Mouse (Mus musculus) lung, adult 2 months (tissue): Measurements from ENCODE around the gene Fth1. TPM values are rescaled to one million over a fixed set of nuclear protein-coding genes. Genes with fewer than 3 reads are reported as not detected.

ENCODE experiments used
- DNase-seq: peaks from one replicate; pipeline ENCODE4 v3.0.0; 2022
- H3K4me1 ChIP-seq: fragments of 200-500 bp; 2 replicates; pipeline ENCODE4 v1.6.1; 2011; ENCODE audit warnings: low read length; ENCODE audit not compliant: control insufficient read depth, insufficient read depth
- H3K4me3 ChIP-seq: fragments of 200-500 bp; replicated peaks from 2 replicates; pipeline ENCODE3; 2011; ENCODE audit warnings: low read depth, mild to moderate bottlenecking, control low read depth, low read length; ENCODE audit errors: extremely low read depth
- CTCF ChIP-seq: fragments of 200-500 bp; IDR thresholded peaks from 2 replicates; pipeline ENCODE4 v1.5.1; 2011; ENCODE audit warnings: mild to moderate bottlenecking, low read length, control low read depth; ENCODE audit not compliant: insufficient read depth
- POLR2A ChIP-seq: fragments of 200-500 bp; IDR thresholded peaks from 2 replicates; pipeline ENCODE4 v1.6.1; 2011; ENCODE audit warnings: low read depth, mild to moderate bottlenecking, control low read depth, low read length, borderline replicate concordance; ENCODE audit errors: extremely low read depth
- WGBS: fragments of 180-500 bp; shearing (Covaris S2); methylation state at CpG from one replicate; pipeline ENCODE4 v1.1.7; 2018; 5-methylcytosine and 5-hydroxymethylcytosine counted together
- polyA plus RNA-seq: library from polyadenylated mRNA; depleted of rRNA; stranded (reverse); fragments of >200 nt; gene quantifications from 2 replicates; pipeline ENCODE4 v1.2.3, GENCODE M21; 2012

The Fth1 gene
- polyA plus RNA-seq, 1 experiment: 4,642 TPM

DNA sequence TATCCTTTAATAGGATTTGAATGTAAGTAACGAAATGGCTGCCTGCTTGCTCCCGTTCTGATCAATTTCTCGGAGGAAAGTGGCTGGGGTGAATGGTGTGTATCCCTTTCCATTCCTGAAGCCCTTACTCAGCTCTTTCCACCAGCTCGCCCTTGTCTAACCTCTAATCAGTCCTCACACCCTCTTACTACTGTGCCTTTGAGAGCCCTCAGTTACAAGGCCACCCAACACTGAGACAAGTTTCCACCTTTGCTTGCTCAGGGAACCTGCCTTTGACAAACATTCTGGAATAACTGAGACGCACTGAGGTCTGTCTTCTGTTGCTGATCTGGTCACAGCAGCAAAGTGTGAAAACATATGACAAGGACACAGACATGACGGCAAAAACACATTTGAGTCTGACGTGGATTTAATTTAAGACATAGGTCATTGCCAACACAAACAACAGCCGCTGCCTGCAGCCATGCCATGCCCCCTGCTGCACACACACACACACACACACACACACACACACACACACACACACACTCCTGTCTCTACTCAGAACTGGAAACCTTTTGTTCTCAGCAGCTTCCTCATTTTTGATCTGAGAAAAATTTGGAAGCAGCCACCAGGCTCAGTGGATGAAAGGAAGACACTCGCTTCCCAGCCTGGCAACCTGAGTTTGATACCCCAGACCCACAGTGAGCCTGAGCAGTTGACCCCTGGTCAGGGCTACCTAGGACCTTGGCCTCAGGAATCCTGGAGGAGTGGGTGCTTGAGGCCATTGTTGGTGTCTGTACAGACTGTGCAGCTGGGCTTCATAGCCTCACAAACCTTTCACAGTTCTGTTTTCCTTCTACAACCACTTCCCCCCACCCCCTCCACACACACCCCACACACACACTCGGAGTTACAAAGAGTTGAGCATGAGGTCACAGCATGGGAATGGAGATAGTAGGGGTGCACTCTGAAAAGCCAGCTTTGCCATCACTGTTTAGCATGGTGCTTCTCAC, 37.6 kb upstream of the Fth1 start:
- no peak for DNase-seq
- peaks cover 15% of the 10 kb centered on the region for H3K4me1 ChIP-seq
- no peak for TF ChIP-seq POLR2A
- TF ChIP-seq CTCF: no peak
- H3K4me3 ChIP-seq: no peak overlapping the region
- WGBS: 41% methylated on average over 10 of the region's 10 CpGs

DNA sequence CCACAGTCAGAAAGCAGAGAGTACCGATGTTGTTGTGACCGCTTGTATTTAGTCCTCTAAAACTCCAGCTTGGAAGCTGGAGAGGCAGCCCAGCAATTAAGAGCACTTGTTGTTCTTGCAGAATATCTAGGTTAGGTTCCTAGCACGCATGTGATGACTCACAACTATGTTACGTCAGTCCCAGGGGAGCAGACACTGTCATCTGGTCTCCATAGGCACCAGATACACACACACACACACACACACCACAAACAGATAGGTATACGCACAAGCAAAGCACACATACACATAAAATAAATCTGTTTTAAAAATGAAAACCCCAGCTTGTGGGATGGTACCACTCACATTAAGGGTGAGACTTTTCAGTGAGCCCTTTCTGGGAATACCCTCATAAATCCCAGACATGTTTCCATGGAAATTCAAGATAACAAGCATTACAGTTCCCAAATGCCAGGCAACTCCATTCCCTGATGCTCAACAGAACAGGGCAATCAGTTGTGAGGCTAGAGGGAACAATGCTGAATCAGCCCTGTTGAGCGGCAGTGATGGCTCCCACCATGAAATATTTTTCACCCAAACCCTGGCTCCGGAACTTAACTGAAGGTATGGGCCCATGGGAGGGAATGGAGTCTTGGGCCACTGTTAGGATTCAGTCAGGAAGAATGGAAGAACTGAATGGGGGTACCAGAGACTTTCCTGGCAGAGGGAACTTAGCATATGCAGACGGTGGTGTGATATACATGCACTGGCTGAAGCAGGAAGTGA, 34.4 kb upstream of the Fth1 start:
- TF ChIP-seq POLR2A (no peak), CTCF (no peak)
- no peak overlapping the region for H3K4me3 ChIP-seq
- 68% methylated on average over 8 of the region's 8 CpGs for WGBS
- H3K4me1 ChIP-seq: peaks cover 15% of the 10 kb centered on the region
- DNase-seq: no peak

DNA sequence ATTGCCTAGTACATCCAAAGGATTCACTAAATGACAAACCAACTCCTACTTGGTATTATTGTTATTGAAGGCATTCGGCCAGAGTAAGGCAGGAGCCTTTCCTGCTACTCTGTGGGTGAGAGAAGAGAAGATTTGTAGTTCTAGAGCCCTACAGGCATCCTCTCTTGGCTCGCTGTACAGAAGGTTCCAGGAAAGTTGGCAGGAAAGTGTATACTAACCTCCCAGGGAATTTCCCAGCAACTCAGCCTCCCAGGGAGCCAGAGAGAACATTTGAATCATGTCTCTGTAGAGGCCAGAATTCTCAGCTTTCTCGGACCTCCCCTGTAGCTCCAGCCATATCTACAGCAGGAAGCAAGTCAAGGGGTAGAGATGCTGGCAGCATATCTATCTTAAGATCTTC, 33.4 kb upstream of the Fth1 start:
- TF ChIP-seq CTCF (no peak), POLR2A (no peak)
- no peak for DNase-seq
- peaks cover 15% of the 10 kb centered on the region for H3K4me1 ChIP-seq
- no peak overlapping the region for H3K4me3 ChIP-seq
- WGBS: 25% methylated on average over 3 of the region's 3 CpGs

DNA sequence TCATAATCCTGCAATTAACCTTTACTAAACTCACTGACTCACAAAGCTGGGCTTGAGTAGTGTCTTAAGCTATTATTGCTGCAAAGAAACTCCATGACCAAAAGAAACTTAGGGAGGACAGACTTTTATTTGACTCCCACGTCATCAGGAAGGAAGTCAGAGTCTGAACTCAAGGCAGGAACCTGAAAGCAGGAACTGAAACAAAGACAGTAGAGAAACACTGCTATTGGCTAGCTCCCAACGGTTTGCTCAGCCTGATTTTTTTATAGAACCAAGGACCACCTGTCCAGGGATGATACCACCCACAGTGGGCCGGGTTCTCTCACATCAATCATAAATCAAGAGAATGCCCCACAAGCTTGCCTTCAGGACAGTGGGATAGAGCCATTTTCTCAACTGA, 28.0 kb upstream of the Fth1 start:
- 43% methylated on average over 3 of the region's 3 CpGs for WGBS
- DNase-seq: no peak
- Histone ChIP-seq H3K4me1 (peaks cover 11% of the 10 kb centered on the region), H3K4me3 (no peak overlapping the region)
- TF ChIP-seq POLR2A (no peak), CTCF (no peak)

DNA sequence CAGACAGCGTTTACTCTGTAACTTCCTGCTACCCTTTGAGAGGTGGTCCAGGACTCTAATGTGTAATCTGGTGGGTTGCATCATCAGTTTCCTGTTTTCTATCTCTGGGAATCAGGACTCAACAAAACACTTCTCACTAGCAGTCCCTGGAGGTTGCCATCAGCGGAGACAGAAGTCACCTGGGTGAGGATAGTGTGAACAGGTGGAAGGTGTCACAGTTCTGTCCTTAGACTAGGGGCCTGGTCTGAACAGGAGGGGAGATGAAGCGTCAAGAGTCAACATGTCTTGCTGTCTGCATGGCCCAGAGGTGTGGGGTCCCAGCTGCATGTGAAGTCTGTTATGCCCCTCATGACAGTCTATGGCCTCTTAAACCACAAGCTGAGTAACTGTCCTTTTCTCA, 27.5 kb upstream of the Fth1 start:
- DNase-seq: no peak
- Histone ChIP-seq H3K4me1 (peaks cover 11% of the 10 kb centered on the region), H3K4me3 (no peak overlapping the region)
- TF ChIP-seq CTCF (no peak), POLR2A (no peak)
- WGBS: 69% methylated on average over 3 of the region's 3 CpGs

DNA sequence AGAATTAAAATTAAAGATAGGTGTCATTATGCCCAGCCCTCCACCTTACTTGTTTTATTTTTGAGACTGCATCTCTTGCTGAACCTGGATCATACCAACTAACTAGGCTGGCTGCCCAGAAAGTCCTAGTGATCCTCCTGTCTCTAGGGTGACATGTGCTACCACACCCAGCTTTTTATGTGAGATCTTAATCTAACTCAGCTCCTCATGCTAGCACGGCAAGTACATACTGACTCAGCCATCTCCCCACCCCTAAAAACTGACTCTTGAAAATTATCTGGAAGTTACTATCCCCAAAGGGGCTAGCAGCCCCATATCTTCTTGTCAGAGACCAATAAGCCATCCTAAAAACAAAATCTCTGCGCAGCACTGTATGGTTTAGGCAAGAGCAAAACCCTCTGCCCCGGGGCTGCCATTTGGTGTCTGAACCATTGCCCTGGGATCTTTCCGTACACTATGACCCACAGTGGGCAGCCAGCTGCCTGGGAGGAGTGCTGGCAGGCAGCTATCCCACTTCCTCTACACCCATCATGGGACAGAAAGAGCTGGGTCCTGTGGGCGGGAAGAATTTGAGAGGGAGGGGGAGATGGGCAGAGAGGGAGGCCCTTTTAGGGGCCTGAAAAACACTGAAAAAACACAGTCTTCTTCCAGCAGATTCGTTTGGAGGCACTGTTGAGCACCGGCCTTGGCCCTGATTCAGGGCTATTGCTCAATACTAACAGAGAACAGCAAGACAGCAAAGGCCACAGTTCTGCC, 26.2 kb upstream of the Fth1 start:
- Histone ChIP-seq H3K4me1 (peaks cover 11% of the 10 kb centered on the region), H3K4me3 (no peak overlapping the region)
- TF ChIP-seq POLR2A (peak; percentile 45; the same call in 1 of the 2 replicates), CTCF (no peak)
- 14% methylated on average over 7 of the region's 7 CpGs for WGBS
- DNase-seq: peak; percentile 80

DNA sequence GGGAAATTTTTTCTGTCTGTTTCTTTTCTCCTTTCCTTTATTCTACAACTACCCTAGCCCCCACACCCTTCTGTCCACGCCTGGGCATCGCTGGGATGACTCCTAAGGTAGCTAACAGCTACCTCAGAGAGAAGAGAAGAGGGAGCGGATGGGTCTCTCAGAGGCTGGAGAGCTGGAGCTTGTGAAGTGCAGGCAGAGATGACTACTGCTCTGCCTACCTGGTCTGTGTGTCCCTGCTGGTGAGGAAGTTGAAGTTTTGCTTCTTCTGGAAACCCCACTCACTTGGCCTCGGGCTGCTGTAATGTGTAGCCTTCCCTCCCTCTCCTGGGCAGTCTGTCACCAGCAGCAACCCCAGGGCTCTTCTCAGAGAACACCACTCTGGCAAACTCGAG, 25.6 kb upstream of the Fth1 start:
- 20% methylated on average over 5 of the region's 5 CpGs for WGBS
- peaks cover 11% of the 10 kb centered on the region for H3K4me1 ChIP-seq
- DNase-seq: no peak
- H3K4me3 ChIP-seq: peak overlapping the region; percentile 33
- TF ChIP-seq CTCF: no peak
- no peak for TF ChIP-seq POLR2A

DNA sequence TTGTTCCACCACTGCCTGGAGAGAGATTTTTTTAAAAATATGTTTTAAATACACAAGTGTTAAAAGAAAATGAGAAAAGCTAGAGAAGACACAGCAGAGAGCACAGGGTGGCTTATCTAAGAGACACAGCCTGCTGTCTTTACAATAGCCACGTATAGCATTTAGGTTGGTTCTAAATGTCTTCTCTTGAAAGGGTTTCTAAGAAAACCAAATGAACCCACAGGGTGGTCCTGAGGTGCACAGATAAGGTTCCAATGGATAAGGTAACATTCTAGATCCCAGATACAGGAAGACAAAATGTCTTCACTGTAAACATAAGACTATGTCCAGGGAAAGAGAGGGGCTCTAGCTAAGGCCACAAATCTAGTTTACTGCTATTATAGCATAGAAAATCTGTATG, 25.0 kb upstream of the Fth1 start:
- 69% methylated on average over 1 of the region's 1 CpGs for WGBS
- DNase-seq: no peak
- Histone ChIP-seq H3K4me1 (peaks cover 11% of the 10 kb centered on the region), H3K4me3 (no peak overlapping the region)
- TF ChIP-seq CTCF: no peak
- no peak for TF ChIP-seq POLR2A

DNA sequence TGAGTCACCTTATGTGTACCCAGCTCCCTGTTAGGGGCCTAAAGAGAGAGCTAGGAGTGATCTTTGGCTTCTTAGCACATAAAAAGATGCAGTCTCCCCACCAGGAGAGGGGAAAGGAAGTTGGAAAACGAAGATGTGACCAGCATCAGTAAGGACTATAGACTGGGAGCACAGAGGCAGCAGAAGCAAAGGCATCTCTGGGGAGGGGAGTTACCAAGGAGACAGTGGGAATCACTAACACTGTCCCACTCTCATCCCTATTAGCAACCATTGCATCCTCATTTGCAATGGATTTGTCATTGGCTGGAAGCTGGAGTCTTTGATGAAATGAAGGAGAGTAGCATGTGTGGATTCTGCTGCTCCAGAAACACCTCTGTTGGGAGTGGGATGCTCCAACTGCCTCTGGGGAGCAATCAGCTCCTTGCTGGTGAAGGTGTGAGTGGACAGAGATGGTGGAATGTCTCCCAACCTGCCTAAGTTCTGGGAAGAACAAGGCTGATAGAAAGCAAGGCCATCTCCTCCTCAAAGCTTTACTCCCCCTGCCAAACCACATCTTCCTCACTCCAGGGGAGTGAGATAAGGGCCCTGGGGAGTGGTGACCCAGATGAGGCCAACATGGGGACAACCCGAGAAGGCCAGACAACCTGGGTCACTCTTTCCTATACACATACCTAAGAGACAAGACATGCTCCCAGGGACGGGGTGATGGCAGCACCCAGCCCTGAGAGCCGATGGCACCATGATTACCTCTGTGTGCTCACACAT, 23.6 kb upstream of the Fth1 start:
- WGBS: 80% methylated on average over 4 of the region's 4 CpGs
- TF ChIP-seq CTCF: no peak
- TF ChIP-seq POLR2A: no peak

More for the DNA sequence above, 23.6 kb upstream of the Fth1 start:
- no peak overlapping the region for H3K4me3 ChIP-seq
- peaks cover 11% of the 10 kb centered on the region for H3K4me1 ChIP-seq
- no peak for DNase-seq
